Mouse (Mus musculus) hindbrain, embryonic 16.5 days (tissue): ENCODE measurements around the gene Tshr. TPM values are rescaled to one million over a fixed set of nuclear protein-coding genes. Genes with fewer than 3 reads are reported as not detected.

ENCODE experiments used
- ATAC-seq: fragments of 200-750 bp; cut with Nextera tagmentation; 2 replicates; pipeline ENCODE4 v1.8.0; 2017; ENCODE audit warnings: moderate TSS enrichment, moderate library complexity
- H3K27ac ChIP-seq: fragments of 300-500 bp; sonication (generic); 2 replicates; pipeline ENCODE4 v1.5.1; 2014; ENCODE audit warnings: low read depth, mild to moderate bottlenecking, control low read depth, low read length, moderate library complexity
- H3K27me3 ChIP-seq: fragments of 300-500 bp; sonication (generic); replicated peaks from 2 replicates; pipeline ENCODE4 v1.6.1; 2014; ENCODE audit warnings: low read length; ENCODE audit not compliant: control insufficient read depth, insufficient read depth
- H3K36me3 ChIP-seq: fragments of 300-500 bp; sonication (generic); 2 replicates; pipeline ENCODE4 v1.6.1; 2014; ENCODE audit warnings: mild to moderate bottlenecking, low read length, moderate library complexity, mixed read lengths; ENCODE audit not compliant: control insufficient read depth, insufficient read depth
- H3K4me1 ChIP-seq: fragments of 300-500 bp; sonication (generic); 2 replicates; pipeline ENCODE4 v1.6.1; 2014; ENCODE audit warnings: low read depth, low read length; ENCODE audit not compliant: control insufficient read depth, insufficient read depth
- H3K4me2 ChIP-seq: fragments of 300-500 bp; sonication (generic); 2 replicates; pipeline ENCODE4 v1.6.1; 2014; ENCODE audit warnings: mild to moderate bottlenecking, low read length, control low read depth, moderate library complexity
- H3K4me3 ChIP-seq: fragments of 300-500 bp; sonication (generic); 2 replicates; pipeline ENCODE4 v1.5.1; 2014; ENCODE audit warnings: mild to moderate bottlenecking, low read length, control low read depth, moderate library complexity
- H3K9ac ChIP-seq: fragments of 300-500 bp; sonication (generic); 2 replicates; pipeline ENCODE4 v1.6.1; 2014; ENCODE audit warnings: low read depth, mild to moderate bottlenecking, control low read depth, low read length, moderate library complexity
- H3K9me3 ChIP-seq: fragments of 300-500 bp; sonication (generic); 2 replicates; pipeline ENCODE4 v1.6.1; 2014; ENCODE audit warnings: mild to moderate bottlenecking, low read length, moderate library complexity; ENCODE audit not compliant: control insufficient read depth
- WGBS: fragments of 180-500 bp; shearing (Covaris S2); extraction: QIAGEN DNeasy Blood & Tissue Kit; methylation state at CpG from one replicate; pipeline ENCODE4 v1.1.7; 2014; 5-methylcytosine and 5-hydroxymethylcytosine counted together
- polyA plus RNA-seq: library from polyadenylated mRNA; unstranded; fragments of >200 nt; fragmentation: Nextera tagmentation; extraction: Ambion mirVana; gene quantifications from 2 replicates; pipeline ENCODE4 v1.2.1, GENCODE M21; 2015

Gene Tshr
- polyA plus RNA-seq, 1 experiment from 2014 or later: 0.78 TPM

- H3K4me1 ChIP-seq: peaks cover 13% of the 10 kb centered on the region
- no peak overlapping the region for H3K27ac ChIP-seq
- H3K36me3 ChIP-seq: no peaks in the 10 kb centered on the region
- H3K9ac ChIP-seq: no peak overlapping the region
- no peak overlapping the region for H3K4me3 ChIP-seq
- ATAC-seq: peak; percentile 95
- WGBS: 25% methylated on average over 7 of the region's 7 CpGs
- no peak overlapping the region for H3K4me2 ChIP-seq
- 0 out of 2 replicates have a peak, but pooled peaks cover 2% of the 10 kb centered on the region for H3K27me3 ChIP-seq
- H3K9me3 ChIP-seq: no peaks in the 10 kb centered on the region
Measured at GRCm38 (mm10) chr12:91412461-91413182, 28.3 kb downstream of the Tshr start.

- H3K4me3 ChIP-seq: no peak overlapping the region
- H3K9ac ChIP-seq: no peak overlapping the region
- H3K9me3 ChIP-seq: no peaks in the 10 kb centered on the region
- peaks cover 13% of the 10 kb centered on the region for H3K4me1 ChIP-seq
- ATAC-seq: no peak
- H3K27me3 ChIP-seq: 0 out of 2 replicates have a peak, but pooled peaks cover 2% of the 10 kb centered on the region
- WGBS: 74% methylated on average over 6 of the region's 6 CpGs
- H3K4me2 ChIP-seq: no peak overlapping the region
- H3K36me3 ChIP-seq: no peaks in the 10 kb centered on the region
- H3K27ac ChIP-seq: no peak overlapping the region
Measured at GRCm38 (mm10) chr12:91415112-91415511, 30.7 kb downstream of the Tshr start.

- Histone ChIP-seq H3K27ac (no peak overlapping the region), H3K9ac (no peak overlapping the region), H3K9me3 (no peaks in the 10 kb centered on the region), H3K36me3 (no peaks in the 10 kb centered on the region), H3K27me3 (0 out of 2 replicates have a peak, but pooled peaks cover 2% of the 10 kb centered on the region), H3K4me2 (no peak overlapping the region), H3K4me3 (no peak overlapping the region), H3K4me1 (peaks cover 13% of the 10 kb centered on the region)
- no peak for ATAC-seq
- whole genome bisulfite sequencing: 75% methylated on average over 7 of the region's 7 CpGs
Measured at GRCm38 (mm10) chr12:91416828-91417227, 32.5 kb downstream of the Tshr start.

- Histone ChIP-seq H3K4me2 (no peak overlapping the region), H3K9me3 (no peaks in the 10 kb centered on the region), H3K9ac (no peak overlapping the region), H3K27ac (no peak overlapping the region), H3K36me3 (no peaks in the 10 kb centered on the region), H3K4me1 (no peaks in the 10 kb centered on the region), H3K27me3 (0 out of 2 replicates have a peak, but pooled peaks cover 2% of the 10 kb centered on the region), H3K4me3 (no peak overlapping the region)
- no peak for ATAC-seq
- WGBS: 50% methylated on average over 7 of the region's 7 CpGs
Measured at GRCm38 (mm10) chr12:91418791-91419190, 34.4 kb downstream of the Tshr start.

DNA sequence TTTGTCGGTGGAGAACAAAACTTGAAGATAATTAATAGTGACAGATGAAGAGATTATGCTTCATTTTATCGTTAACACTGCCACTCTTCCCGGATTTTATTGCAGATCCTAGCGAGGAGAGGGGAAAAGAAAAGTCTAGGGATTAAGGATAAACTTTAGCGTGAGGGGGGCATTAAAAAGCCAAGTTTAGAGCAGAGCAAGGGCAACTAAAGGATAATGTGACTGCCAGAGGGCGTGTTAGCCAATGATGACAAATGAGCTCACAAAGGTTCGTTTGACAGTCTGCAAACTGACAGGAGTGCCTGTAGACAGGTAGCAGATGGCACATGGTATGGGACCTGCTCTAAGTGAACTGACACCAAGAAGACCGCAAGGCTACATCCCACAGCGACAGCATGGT is 36.9 kb downstream of the Tshr start:
- Histone ChIP-seq H3K4me2 (no peak overlapping the region), H3K36me3 (no peaks in the 10 kb centered on the region), H3K27me3 (0 out of 2 replicates have a peak, but pooled peaks cover 2% of the 10 kb centered on the region), H3K27ac (no peak overlapping the region), H3K4me1 (no peaks in the 10 kb centered on the region), H3K4me3 (no peak overlapping the region), H3K9me3 (no peaks in the 10 kb centered on the region), H3K9ac (no peak overlapping the region)
- 61% methylated on average over 9 of the region's 9 CpGs for WGBS
- ATAC-seq: no peak

- Histone ChIP-seq H3K4me2 (no peak overlapping the region), H3K4me1 (no peaks in the 10 kb centered on the region), H3K9me3 (no peaks in the 10 kb centered on the region), H3K27me3 (no peaks in the 10 kb centered on the region), H3K36me3 (no peaks in the 10 kb centered on the region), H3K4me3 (no peak overlapping the region), H3K27ac (no peak overlapping the region), H3K9ac (no peak overlapping the region)
- ATAC-seq: no peak
- WGBS: 68% methylated on average over 11 of the region's 11 CpGs
Measured at GRCm38 (mm10) chr12:91423125-91423820, 38.9 kb downstream of the Tshr start.

DNA sequence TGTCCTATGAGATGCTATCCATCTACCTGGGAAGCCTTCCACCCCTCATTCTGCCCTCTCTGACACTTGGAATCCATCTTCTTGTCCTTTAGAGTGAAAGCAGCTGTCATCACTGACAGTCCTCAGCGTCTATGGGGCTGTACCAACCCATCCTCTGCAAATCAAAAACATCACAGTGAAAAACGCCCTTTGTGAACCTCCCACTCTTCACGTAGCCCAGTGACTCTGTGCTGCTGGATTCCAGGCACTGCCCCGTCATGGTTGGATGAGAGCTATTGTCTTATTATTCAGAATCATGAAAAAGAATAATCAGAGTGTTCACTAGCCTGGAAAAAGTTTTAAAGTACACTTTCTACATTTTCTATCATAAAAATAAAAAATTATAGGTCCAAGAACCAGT is 42.1 kb downstream of the Tshr start:
- Histone ChIP-seq H3K4me1 (no peaks in the 10 kb centered on the region), H3K36me3 (no peaks in the 10 kb centered on the region), H3K27me3 (no peaks in the 10 kb centered on the region), H3K4me3 (no peak overlapping the region), H3K4me2 (no peak overlapping the region), H3K27ac (no peak overlapping the region), H3K9ac (no peak overlapping the region), H3K9me3 (no peaks in the 10 kb centered on the region)
- WGBS: 19% methylated on average over 4 of the region's 4 CpGs
- no peak for ATAC-seq

- no peak for ATAC-seq
- H3K4me2 ChIP-seq: no peak overlapping the region
- WGBS: 49% methylated on average over 2 of the region's 2 CpGs
Measured at GRCm38 (mm10) chr12:91427129-91427528, 42.8 kb downstream of the Tshr start.

DNA sequence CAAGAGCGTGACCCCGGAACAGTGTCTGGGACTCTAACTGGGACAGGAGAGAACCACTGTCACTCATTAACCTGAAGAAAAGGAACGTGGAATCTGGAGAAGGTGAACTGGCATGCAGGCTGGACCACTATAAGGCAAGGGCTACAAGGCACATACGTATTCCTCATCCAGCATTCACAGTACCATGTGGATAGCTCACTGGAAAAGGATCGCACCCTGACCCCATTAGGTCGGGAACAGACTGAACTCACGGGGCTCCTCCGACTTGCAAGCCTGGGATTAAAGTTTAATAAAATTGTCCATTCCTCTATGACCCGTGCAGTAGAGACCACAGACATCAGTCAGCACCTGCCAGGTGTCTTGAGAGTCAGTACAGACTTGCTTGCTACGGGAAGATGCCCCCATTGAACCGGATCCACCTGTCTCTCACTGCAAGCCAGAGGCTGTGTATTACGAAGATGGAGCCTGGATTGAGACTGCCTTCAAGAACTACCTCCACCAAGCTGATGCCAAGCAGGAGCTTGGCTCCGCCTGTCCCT is 97.9 kb downstream of the Tshr start:
- Histone ChIP-seq H3K9ac (no peak overlapping the region), H3K36me3 (no peaks in the 10 kb centered on the region), H3K4me2 (no peak overlapping the region), H3K4me1 (no peaks in the 10 kb centered on the region), H3K27ac (no peak overlapping the region), H3K9me3 (no peaks in the 10 kb centered on the region), H3K4me3 (no peak overlapping the region), H3K27me3 (no peaks in the 10 kb centered on the region)
- ATAC-seq: no peak
- WGBS: 91% methylated on average over 13 of the region's 13 CpGs

More at GRCm38 (mm10) chr12:91427129-91427528, 42.8 kb downstream of the Tshr start:
- Histone ChIP-seq H3K27ac (no peak overlapping the region), H3K4me3 (no peak overlapping the region), H3K4me1 (no peaks in the 10 kb centered on the region), H3K36me3 (no peaks in the 10 kb centered on the region), H3K9me3 (no peaks in the 10 kb centered on the region), H3K27me3 (no peaks in the 10 kb centered on the region), H3K9ac (no peak overlapping the region)
